Mouse (Mus musculus): Measurements from ENCODE around the gene Nif3l1. TPM values are rescaled to one million over a fixed set of nuclear protein-coding genes. Genes with fewer than 3 reads are reported as not detected.

The Nif3l1 gene
- 19.7 and 21.3 TPM in 2 replicates for polyA plus RNA-seq (2012; rRNA removed)

GRCm38 (mm10) chr1:58445143-58445722 lies at the start of gene Nif3l1, which contains the start of gene Ppil3:
Gene Nif3l1, plus strand, starts transcription at chr1:58445151.
Gene Ppil3, minus strand, starts transcription at chr1:58445486.
- peak within 1 kb of the TSS; percentile 82 for H3K27ac ChIP-seq (ENCODE audit: insufficient read depth, low read depth, low read length)
- under 1% methylated on average over 33 of the region's 33 CpGs for WGBS
- H3K27me3 ChIP-seq (replicated peaks; ENCODE audit: control insufficient read depth, insufficient read depth, low read length): no peaks in the 10 kb centered on the region
- TF ChIP-seq POLR2A (IDR thresholded peaks at IDR 0.05; ENCODE audit: low read depth, low read length) (peak; percentile 72), CTCF (conservative IDR thresholded peaks at IDR 0.05; ENCODE audit: insufficient read depth, insufficient read length, low read depth, low read length) (no peak)
- peak; percentile 92 for DNase-seq
- H3K36me3 ChIP-seq (ENCODE audit: control insufficient read depth, insufficient read depth, low read length): no peaks in the 10 kb centered on the region; the same call in 1 of the 2 replicates
- peaks cover 2% of the 10 kb centered on the region; the same call in 1 of the 2 replicates for H3K4me1 ChIP-seq (ENCODE audit: control insufficient read depth, insufficient read depth, low read length)
- peak within 1 kb of the TSS; percentile 82 for H3K4me3 ChIP-seq (ENCODE audit: insufficient read depth, low read depth, low read length)

GRCm38 (mm10) chr1:58395341-58395740 lies 49.6 kb upstream of the Nif3l1 start:
- no peak overlapping the region for H3K27ac ChIP-seq (ENCODE audit: insufficient read depth, low read depth, low read length)
- H3K27me3 ChIP-seq (replicated peaks; ENCODE audit: control insufficient read depth, insufficient read depth, low read length): no peaks in the 10 kb centered on the region
- no peak for TF ChIP-seq CTCF (conservative IDR thresholded peaks at IDR 0.05; ENCODE audit: insufficient read depth, insufficient read length, low read depth, low read length)
- TF ChIP-seq POLR2A (IDR thresholded peaks at IDR 0.05; ENCODE audit: low read depth, low read length): no peak
- WGBS: 94% methylated on average over 3 of the region's 3 CpGs
- H3K4me3 ChIP-seq (ENCODE audit: insufficient read depth, low read depth, low read length): no peak overlapping the region
- peaks cover 5% of the 10 kb centered on the region for H3K36me3 ChIP-seq (ENCODE audit: control insufficient read depth, insufficient read depth, low read length)
- peaks cover 3% of the 10 kb centered on the region; the same call in 1 of the 2 replicates for H3K4me1 ChIP-seq (ENCODE audit: control insufficient read depth, insufficient read depth, low read length)
- no peak for DNase-seq

- Histone ChIP-seq H3K4me3 (ENCODE audit: insufficient read depth, low read depth, low read length) (no peak overlapping the region), H3K4me1 (ENCODE audit: control insufficient read depth, insufficient read depth, low read length) (peaks cover 3% of the 10 kb centered on the region; the same call in 1 of the 2 replicates), H3K27me3 (replicated peaks; ENCODE audit: control insufficient read depth, insufficient read depth, low read length) (no peaks in the 10 kb centered on the region), H3K36me3 (ENCODE audit: control insufficient read depth, insufficient read depth, low read length) (peaks cover 7% of the 10 kb centered on the region), H3K27ac (ENCODE audit: insufficient read depth, low read depth, low read length) (no peak overlapping the region)
- DNase-seq: no peak
- 97% methylated on average over 1 of the region's 1 CpGs for WGBS
- TF ChIP-seq POLR2A (IDR thresholded peaks at IDR 0.05; ENCODE audit: low read depth, low read length) (no peak), CTCF (conservative IDR thresholded peaks at IDR 0.05; ENCODE audit: insufficient read depth, insufficient read length, low read depth, low read length) (no peak)
These were observed 48.8 kb upstream of the Nif3l1 start for GRCm38 (mm10) chr1:58396179-58396578.

- Histone ChIP-seq H3K36me3 (ENCODE audit: control insufficient read depth, insufficient read depth, low read length) (peaks cover 11% of the 10 kb centered on the region), H3K4me3 (ENCODE audit: insufficient read depth, low read depth, low read length) (no peak overlapping the region), H3K4me1 (ENCODE audit: control insufficient read depth, insufficient read depth, low read length) (no peaks in the 10 kb centered on the region), H3K27me3 (replicated peaks; ENCODE audit: control insufficient read depth, insufficient read depth, low read length) (no peaks in the 10 kb centered on the region), H3K27ac (ENCODE audit: insufficient read depth, low read depth, low read length) (no peak overlapping the region)
- TF ChIP-seq POLR2A (IDR thresholded peaks at IDR 0.05; ENCODE audit: low read depth, low read length) (no peak), CTCF (conservative IDR thresholded peaks at IDR 0.05; ENCODE audit: insufficient read depth, insufficient read length, low read depth, low read length) (no peak)
- WGBS: 91% methylated on average over 6 of the region's 6 CpGs
- no peak for DNase-seq
These were observed 47.2 kb upstream of the Nif3l1 start for GRCm38 (mm10) chr1:58397731-58398130.

GRCm38 (mm10) chr1:58401396-58401795 lies 43.6 kb upstream of the Nif3l1 start:
- H3K4me3 ChIP-seq (ENCODE audit: insufficient read depth, low read depth, low read length): no peak overlapping the region
- H3K27me3 ChIP-seq (replicated peaks; ENCODE audit: control insufficient read depth, insufficient read depth, low read length): no peaks in the 10 kb centered on the region
- WGBS: 91% methylated on average over 6 of the region's 6 CpGs
- peaks cover 17% of the 10 kb centered on the region for H3K36me3 ChIP-seq (ENCODE audit: control insufficient read depth, insufficient read depth, low read length)
- no peak for TF ChIP-seq CTCF (conservative IDR thresholded peaks at IDR 0.05; ENCODE audit: insufficient read depth, insufficient read length, low read depth, low read length)
- no peak for TF ChIP-seq POLR2A (IDR thresholded peaks at IDR 0.05; ENCODE audit: low read depth, low read length)
- no peaks in the 10 kb centered on the region for H3K4me1 ChIP-seq (ENCODE audit: control insufficient read depth, insufficient read depth, low read length)
- no peak for DNase-seq
- no peak overlapping the region for H3K27ac ChIP-seq (ENCODE audit: insufficient read depth, low read depth, low read length)

- WGBS: 90% methylated on average over 5 of the region's 5 CpGs
These were observed 41.2 kb upstream of the Nif3l1 start for GRCm38 (mm10) chr1:58403745-58404144.

GRCm38 (mm10) chr1:58407321-58407720 lies 37.6 kb upstream of the Nif3l1 start:
- WGBS: 96% methylated on average over 7 of the region's 7 CpGs
- Histone ChIP-seq H3K4me1 (ENCODE audit: control insufficient read depth, insufficient read depth, low read length) (no peaks in the 10 kb centered on the region), H3K27ac (ENCODE audit: insufficient read depth, low read depth, low read length) (no peak overlapping the region), H3K27me3 (replicated peaks; ENCODE audit: control insufficient read depth, insufficient read depth, low read length) (no peaks in the 10 kb centered on the region), H3K36me3 (ENCODE audit: control insufficient read depth, insufficient read depth, low read length) (peaks cover 26% of the 10 kb centered on the region), H3K4me3 (ENCODE audit: insufficient read depth, low read depth, low read length) (no peak overlapping the region)
- no peak for TF ChIP-seq CTCF (conservative IDR thresholded peaks at IDR 0.05; ENCODE audit: insufficient read depth, insufficient read length, low read depth, low read length)
- TF ChIP-seq POLR2A (IDR thresholded peaks at IDR 0.05; ENCODE audit: low read depth, low read length): no peak
- DNase-seq: no peak

More at GRCm38 (mm10) chr1:58403745-58404144, 41.2 kb upstream of the Nif3l1 start:
- Histone ChIP-seq H3K36me3 (ENCODE audit: control insufficient read depth, insufficient read depth, low read length) (peaks cover 19% of the 10 kb centered on the region), H3K4me3 (ENCODE audit: insufficient read depth, low read depth, low read length) (no peak overlapping the region), H3K27ac (ENCODE audit: insufficient read depth, low read depth, low read length) (no peak overlapping the region), H3K27me3 (replicated peaks; ENCODE audit: control insufficient read depth, insufficient read depth, low read length) (no peaks in the 10 kb centered on the region), H3K4me1 (ENCODE audit: control insufficient read depth, insufficient read depth, low read length) (no peaks in the 10 kb centered on the region)
- DNase-seq: no peak
- TF ChIP-seq CTCF (conservative IDR thresholded peaks at IDR 0.05; ENCODE audit: insufficient read depth, insufficient read length, low read depth, low read length) (no peak), POLR2A (IDR thresholded peaks at IDR 0.05; ENCODE audit: low read depth, low read length) (no peak)
